Mouse (Mus musculus) spleen, adult 2 months (tissue): ENCODE measurements around the gene Aspm. TPM values are rescaled to one million over a fixed set of nuclear protein-coding genes. Genes with fewer than 3 reads are reported as not detected.

Source experiments
- DNase-seq, 2 experiments: peaks; one replicate each; pipeline versions ENCODE4 v3.0.0 to v3.0.0-alpha.2; 2012 to 2021; ENCODE audit warnings: low spot score in 2 of 2, low read depth in 1 of 2
- H3K27ac ChIP-seq: fragments of 200-500 bp; 2 replicates; pipeline ENCODE4 v1.5.1; 2012; ENCODE audit warnings: low read length, inconsistent platforms; ENCODE audit not compliant: insufficient read depth
- H3K27me3 ChIP-seq: fragments of 200-500 bp; 2 replicates; pipeline ENCODE4 v1.6.1; 2012; ENCODE audit warnings: mild to moderate bottlenecking, moderate library complexity, low read length, inconsistent platforms; ENCODE audit not compliant: control insufficient read depth, insufficient read depth
- H3K36me3 ChIP-seq: fragments of 200-500 bp; 2 replicates; pipeline ENCODE4 v1.6.1; 2012; ENCODE audit warnings: mild to moderate bottlenecking, low read length, inconsistent platforms; ENCODE audit not compliant: control insufficient read depth, insufficient read depth
- H3K4me1 ChIP-seq: fragments of 200-500 bp; 2 replicates; pipeline ENCODE4 v1.6.1; 2011; ENCODE audit warnings: inconsistent platforms; ENCODE audit not compliant: control insufficient read depth, insufficient read depth, insufficient read length
- H3K4me3 ChIP-seq: fragments of 200-500 bp; 2 replicates; pipeline ENCODE4 v1.5.1; 2011; ENCODE audit warnings: mild to moderate bottlenecking, inconsistent platforms; ENCODE audit not compliant: insufficient read depth, insufficient read length; ENCODE audit errors: extremely low read depth
- CTCF ChIP-seq: fragments of 200-500 bp; IDR thresholded peaks from 2 replicates; pipeline ENCODE4 v1.5.1; 2011; ENCODE audit warnings: mild to moderate bottlenecking, inconsistent platforms; ENCODE audit not compliant: insufficient read depth, insufficient read length, insufficient replicate concordance; ENCODE audit errors: extremely low read depth
- POLR2A ChIP-seq: fragments of 200-500 bp; IDR thresholded peaks from 2 replicates; pipeline ENCODE4 v1.6.1; 2011; ENCODE audit warnings: low read depth, low read length, inconsistent platforms
- WGBS: fragments of 180-500 bp; shearing (Covaris S2); methylation state at CpG from one replicate; pipeline ENCODE4 v1.1.7; 2018; 5-methylcytosine and 5-hydroxymethylcytosine counted together
- polyA plus RNA-seq: library from polyadenylated mRNA; depleted of rRNA; stranded (reverse); fragments of >200 nt; gene quantifications from 2 replicates; pipeline ENCODE4 v1.2.3, GENCODE M21; 2012; rRNA removed

Gene Aspm
- polyA plus RNA-seq, 1 experiment: 0.77 TPM

GRCm38 (mm10) chr1:139499751-139500150 is 45.2 kb downstream of the Aspm start:
- Histone ChIP-seq H3K4me3 (no peak overlapping the region), H3K4me1 (no peaks in the 10 kb centered on the region), H3K36me3 (no peaks in the 10 kb centered on the region; the same call in 1 of the 2 replicates), H3K27me3 (no peaks in the 10 kb centered on the region), H3K27ac (no peak overlapping the region)
- no peak for DNase-seq
- TF ChIP-seq CTCF (no peak), POLR2A (no peak)

- Histone ChIP-seq H3K27ac (no peak within 1 kb of the TSS), H3K4me1 (no peaks in the 10 kb centered on the region), H3K4me3 (no peak within 1 kb of the TSS), H3K27me3 (no peaks in the 10 kb centered on the region), H3K36me3 (no peaks in the 10 kb centered on the region)
- no peak for DNase-seq
- TF ChIP-seq CTCF (no peak), POLR2A (no peak)
- 91% methylated on average over 3 of the region's 3 CpGs for WGBS
Observed at GRCm38 (mm10) chr1:139501258-139501752, 46.7 kb downstream of the Aspm start, which contains the start of gene F13b. Gene F13b (plus strand): TSS chr1:139501702.

GRCm38 (mm10) chr1:139514556-139514955 is 60.0 kb downstream of the Aspm start:
- no peak for DNase-seq
- H3K4me1 ChIP-seq: no peaks in the 10 kb centered on the region
- no peaks in the 10 kb centered on the region for H3K27me3 ChIP-seq
- H3K4me3 ChIP-seq: no peak overlapping the region
- TF ChIP-seq CTCF: no peak
- no peak for TF ChIP-seq POLR2A
- H3K27ac ChIP-seq: no peak overlapping the region
- no peaks in the 10 kb centered on the region for H3K36me3 ChIP-seq
- 92% methylated on average over 12 of the region's 12 CpGs for WGBS

Other genes starting within 250 kb of the Aspm start
- gene Crb1, start 77.7 kb upstream of the Aspm start, polyA plus RNA-seq: not detected in 2 replicates
- 1.3 and 1.6 TPM in 2 replicates for gene Zbtb41, start 32.5 kb upstream of the Aspm start, polyA plus RNA-seq
- gene F13b, start 46.9 kb downstream of the Aspm start, polyA plus RNA-seq: not detected in 2 replicates
- not detected in 2 replicates for gene Cfhr1, start 105.5 kb downstream of the Aspm start, polyA plus RNA-seq